Mouse (Mus musculus): Measurements from ENCODE around the gene Gm49416. TPM values are rescaled to one million over a fixed set of nuclear protein-coding genes. Genes with fewer than 3 reads are reported as not detected.

Gm49416 gene
- total RNA-seq, 4 experiments from 2014 or later, result 2.6 to 10.6 (median 6.0) TPM

DNA sequence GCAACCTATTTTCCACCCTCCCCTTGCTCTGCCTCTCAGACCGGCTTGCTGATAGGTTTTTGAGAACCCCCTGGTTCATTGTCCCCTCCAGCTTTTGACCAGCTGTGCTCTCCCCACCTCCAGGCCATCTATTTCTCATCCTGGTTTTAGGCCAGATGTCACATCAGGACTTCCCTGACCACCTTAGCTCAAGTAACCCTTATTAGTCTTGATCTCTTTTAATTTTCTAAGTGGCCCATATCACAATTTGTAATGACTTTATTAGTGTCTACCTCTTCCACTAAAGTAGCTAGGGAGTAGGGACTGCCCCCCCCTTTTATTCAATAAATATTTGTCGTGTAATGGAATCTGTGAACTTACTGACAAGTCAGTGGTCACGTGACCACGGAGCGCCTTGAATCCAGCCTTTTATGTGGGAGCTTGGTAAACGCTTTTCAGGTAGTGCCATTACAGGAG lies 32.1 kb downstream of the Gm49416 start:
- DNase-seq, result no peak

- DNase-seq, result no peak
Measured at GRCm38 (mm10) chr19:8921741-8922140, 33.0 kb downstream of the Gm49416 start.

GRCm38 (mm10) chr19:8926766-8927165 lies 38.0 kb downstream of the Gm49416 start:
- no peak for DNase-seq

DNA sequence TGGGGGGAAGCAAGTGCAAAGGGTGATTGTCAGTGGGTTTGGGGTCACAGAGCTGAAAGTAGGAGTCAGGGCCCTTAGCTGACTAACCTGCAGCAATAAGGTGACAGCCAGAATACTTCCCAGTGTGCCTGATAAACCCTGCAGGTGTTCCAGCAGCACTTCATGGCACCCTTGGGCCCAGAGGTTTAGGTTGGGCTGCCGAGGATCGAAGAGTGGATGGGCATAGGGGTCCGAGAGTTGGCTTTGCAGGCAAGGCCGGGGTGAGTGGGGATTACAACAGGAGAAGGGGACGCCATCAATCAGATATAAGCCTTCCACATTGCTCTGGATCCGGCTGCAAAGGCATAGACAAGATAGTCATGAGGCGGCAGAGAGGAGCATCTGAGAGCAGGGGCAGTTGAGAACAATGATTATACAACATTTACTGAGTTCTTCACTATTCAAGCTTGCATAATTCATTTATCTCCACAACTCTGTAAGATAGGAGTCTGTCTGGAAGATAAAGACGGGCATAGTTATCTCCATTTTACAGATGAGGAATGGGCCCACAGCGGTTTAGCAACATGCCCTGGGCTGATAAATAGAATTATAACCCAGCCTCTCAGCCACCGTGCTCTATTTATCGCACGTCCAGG lies 39.3 kb downstream of the Gm49416 start:
- no peak for DNase-seq

- DNase-seq, result peak; percentile 53
Measured at GRCm38 (mm10) chr19:8928689-8929223, 40.0 kb downstream of the Gm49416 start.

GRCm38 (mm10) chr19:8929224-8930088 lies 40.7 kb downstream of the Gm49416 start, which contains the start of the genes Rom1 and Eml3:
Gene Rom1, minus strand, starts transcription at chr19:8929356.
Gene Eml3, plus strand, starts transcription at chr19:8929552.
- DNase-seq, result peak; percentile 94

DNA sequence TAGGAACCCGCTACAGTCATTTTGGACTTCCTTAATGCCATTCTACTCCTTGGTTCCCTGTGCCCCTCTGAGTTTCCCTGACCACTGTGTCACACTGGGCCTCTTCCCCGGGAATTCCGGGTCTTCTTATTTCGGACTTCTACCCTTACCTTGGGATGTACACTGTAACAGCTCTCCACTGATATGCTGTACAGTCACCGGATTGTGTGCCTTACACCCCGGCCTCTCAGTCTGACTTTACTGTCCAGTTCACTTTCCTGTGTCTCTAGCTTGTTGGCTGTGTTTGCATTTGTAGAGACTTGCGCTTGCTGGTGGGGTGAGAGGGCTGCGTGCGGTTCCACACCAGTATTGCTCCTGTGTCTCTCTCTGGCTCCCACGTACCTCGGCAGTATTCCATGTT lies 41.4 kb downstream of the Gm49416 start:
- no peak for DNase-seq

GRCm38 (mm10) chr19:8930771-8931170 lies 42.0 kb downstream of the Gm49416 start:
- no peak for DNase-seq

GRCm38 (mm10) chr19:8936736-8937135 lies 48.0 kb downstream of the Gm49416 start:
- no peak for DNase-seq

DNA sequence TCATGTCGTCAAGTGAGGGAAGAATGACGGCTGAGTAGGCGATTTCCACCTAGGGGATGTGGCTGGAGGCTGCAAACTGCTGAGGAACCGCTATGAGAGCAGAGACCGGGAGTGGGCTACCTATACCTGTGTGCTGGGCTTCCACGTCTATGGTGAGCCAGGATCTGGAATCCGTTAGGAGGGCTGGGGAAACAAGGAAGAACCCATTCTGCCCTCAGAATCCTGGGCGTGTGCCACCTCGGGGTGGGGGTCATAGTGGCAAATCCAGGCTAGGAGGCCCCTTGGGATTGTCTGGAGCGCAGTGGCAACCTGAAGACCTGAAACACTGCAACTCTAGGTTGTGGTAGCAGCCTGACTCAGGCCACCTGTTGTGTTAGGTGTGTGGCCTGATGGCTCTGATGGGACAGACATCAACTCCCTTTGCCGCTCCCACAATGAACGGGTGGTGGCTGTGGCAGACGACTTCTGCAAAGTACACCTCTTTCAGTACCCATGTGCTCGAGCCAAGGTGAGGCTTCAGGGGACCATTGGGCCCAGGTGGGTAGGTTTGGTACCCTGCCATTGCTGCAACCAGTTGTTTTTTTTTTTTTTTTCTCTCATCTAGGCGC lies 51.9 kb downstream of the Gm49416 start:
- no peak for DNase-seq

- no peak for DNase-seq
Measured at GRCm38 (mm10) chr19:8941136-8941514, 52.4 kb downstream of the Gm49416 start.

- DNase-seq, result peak; percentile 93
Measured at GRCm38 (mm10) chr19:8941515-8942217, 52.9 kb downstream of the Gm49416 start, which contains the start of gene Mta2. Gene Mta2, plus strand, starts transcription at chr19:8941875.

DNA sequence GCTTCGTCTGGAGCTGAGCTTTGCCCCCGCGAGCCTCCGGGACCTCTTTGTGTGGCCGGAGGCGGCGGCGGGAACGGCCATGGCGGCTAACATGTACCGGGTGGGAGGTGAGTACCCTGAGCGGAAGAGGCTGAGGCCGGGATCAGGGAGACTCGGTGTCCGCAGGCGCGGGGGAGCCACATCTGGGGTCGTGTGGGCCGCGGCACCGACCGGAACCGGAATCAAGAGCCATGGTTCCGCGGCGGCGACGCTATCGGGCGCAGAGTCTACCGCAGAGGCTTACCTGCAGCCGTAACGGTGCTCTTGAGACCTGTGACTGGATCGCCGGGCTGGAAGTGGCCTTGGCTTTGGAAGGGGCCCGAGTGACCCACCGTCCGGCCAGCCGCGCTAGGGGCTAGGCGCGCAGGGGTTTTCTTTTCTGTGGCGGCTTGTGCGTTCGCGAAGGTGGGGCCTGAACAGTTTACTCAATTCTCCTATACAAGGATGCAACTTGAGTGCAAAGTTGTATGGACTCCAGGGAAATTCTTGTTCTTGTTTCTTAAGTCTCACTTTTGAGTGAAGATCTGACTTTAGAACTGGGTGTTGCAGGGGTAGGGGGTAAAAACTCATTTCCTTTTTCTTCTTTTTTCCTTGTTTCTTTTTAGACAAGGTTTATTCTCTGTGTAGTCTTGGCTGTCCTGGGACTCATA lies 53.7 kb downstream of the Gm49416 start:
- no peak for DNase-seq

GRCm38 (mm10) chr19:8943047-8943446 lies 54.3 kb downstream of the Gm49416 start:
- no peak for DNase-seq

- no peak for DNase-seq
Measured at GRCm38 (mm10) chr19:8944062-8944461, 55.3 kb downstream of the Gm49416 start.

- DNase-seq, result peak; percentile 70
Measured at GRCm38 (mm10) chr19:8944750-8945149, 56.0 kb downstream of the Gm49416 start.

Small RNA genes within 50 kb of the gene (microRNA-seq; reads per million reads assigned to microRNA genes)
- 0.17 to 0.35 reads per million in 2 experiments for gene Mir5136

Other genes starting within 250 kb of the Gm49416 start
- gene Chrm1, start 225.1 kb upstream of the Gm49416 start, total RNA-seq (2022), result 1 to 10 TPM; 1.2 to 2.6 (median 1.8) TPM
- 100 to 1,000 TPM; 210 to 266 (median 246) TPM for gene Slc3a2, start 165.6 kb upstream of the Gm49416 start, total RNA-seq (2022)
- 10 to 100 TPM; 49.1 to 60.4 (median 53.3) TPM for gene Wdr74, start 153.1 kb upstream of the Gm49416 start, total RNA-seq (2022)
- gene 1700092M07Rik, start 148.2 kb upstream of the Gm49416 start, total RNA-seq (2022), result 1 to 10 TPM in 3 of 4 experiments, under 1 TPM in 1; 0.64 to 4.4 (median 1.8) TPM
- gene Stx5a, start 147.5 kb upstream of the Gm49416 start, total RNA-seq (2022), result 100 to 1,000 TPM in 3 of 4 experiments, 10 to 100 TPM in 1; 90.9 to 138 (median 118) TPM
- gene Nxf1, start 131.9 kb upstream of the Gm49416 start, total RNA-seq (2022), result 100 to 1,000 TPM; 102 to 164 (median 148) TPM
- 100 to 1,000 TPM; 111 to 137 (median 123) TPM for gene Tmem223, start 117.9 kb upstream of the Gm49416 start, total RNA-seq (2022)
- gene Tmem179b, start 114.5 kb upstream of the Gm49416 start, total RNA-seq (2022), result 10 to 100 TPM; 54.8 to 73.9 (median 63.9) TPM
- gene Taf6l, start 102.5 kb upstream of the Gm49416 start, total RNA-seq (2022), result 10 to 100 TPM; 16.6 to 26.8 (median 21.0) TPM
- 100 to 1,000 TPM in 2 of 4 experiments, 10 to 100 TPM in 2; 86.0 to 106 (median 102) TPM for gene Polr2g, start 90.3 kb upstream of the Gm49416 start, total RNA-seq (2022)
- gene Zbtb3, start 86.4 kb upstream of the Gm49416 start, total RNA-seq (2022), result 1 to 10 TPM; 2.5 to 4.9 (median 3.5) TPM
- 10 to 100 TPM; 27.4 to 40.5 (median 35.9) TPM for gene Ttc9c, start 69.6 kb upstream of the Gm49416 start, total RNA-seq (2022)
- 10 to 100 TPM; 66.4 to 84.4 (median 73.9) TPM for gene Hnrnpul2, start 68.9 kb upstream of the Gm49416 start, total RNA-seq (2022)
- gene AC129217.1, start 59.2 kb upstream of the Gm49416 start, total RNA-seq (2022), result not detected
- 100 to 1,000 TPM in 3 of 4 experiments, 10 to 100 TPM in 1; 96.6 to 137 (median 126) TPM for gene Bscl2, start 51.5 kb upstream of the Gm49416 start, total RNA-seq (2022)
- 1 to 10 TPM; 4.7 to 9.8 (median 8.7) TPM for gene Gng3, start 49.7 kb upstream of the Gm49416 start, total RNA-seq (2022)
- 1 to 10 TPM; 2.6 to 4.5 (median 3.3) TPM for gene Lrrn4cl, start 38.2 kb upstream of the Gm49416 start, total RNA-seq (2022)
- gene Ubxn1, start 17.4 kb upstream of the Gm49416 start, total RNA-seq (2022), result 100 to 1,000 TPM; 203 to 231 (median 218) TPM
- 10 to 100 TPM; 53.2 to 91.0 (median 63.1) TPM for gene Uqcc3, start 8.0 kb upstream of the Gm49416 start, total RNA-seq (2022)
- gene Lbhd1, start 5.2 kb upstream of the Gm49416 start, total RNA-seq (2022), result 10 to 100 TPM in 3 of 4 experiments, 1 to 10 TPM in 1; 9.6 to 22.4 (median 14.5) TPM
- gene Gm49403, start 5.0 kb upstream of the Gm49416 start, total RNA-seq (2022), result not detected
- gene 1810009A15Rik, start 73 bp upstream of the Gm49416 start, total RNA-seq (2022), result 10 to 100 TPM; 32.6 to 54.7 (median 45.3) TPM
- gene Ints5, start 4.1 kb downstream of the Gm49416 start, total RNA-seq (2022), result 10 to 100 TPM; 22.9 to 27.8 (median 25.0) TPM
- 100 to 1,000 TPM; 204 to 232 (median 222) TPM for gene Ganab, start 9.1 kb downstream of the Gm49416 start, total RNA-seq (2022)
- 10 to 100 TPM; 61.3 to 72.9 (median 70.0) TPM for gene B3gat3, start 31.4 kb downstream of the Gm49416 start, total RNA-seq (2022)
- gene Rom1, start 40.4 kb downstream of the Gm49416 start, total RNA-seq (2022), result 10 to 100 TPM; 51.9 to 73.5 (median 54.9) TPM
- 10 to 100 TPM; 57.9 to 87.6 (median 79.6) TPM for gene Eml3, start 40.6 kb downstream of the Gm49416 start, total RNA-seq (2022)
- gene Mta2, start 52.9 kb downstream of the Gm49416 start, total RNA-seq (2022), result 100 to 1,000 TPM in 2 of 4 experiments, 10 to 100 TPM in 2; 83.4 to 133 (median 102) TPM
- 10 to 100 TPM; 22.9 to 31.9 (median 26.8) TPM for gene Tut1, start 64.9 kb downstream of the Gm49416 start, total RNA-seq (2022)
- 100 to 1,000 TPM; 306 to 355 (median 328) TPM for gene Eef1g, start 78.1 kb downstream of the Gm49416 start, total RNA-seq (2022)
- 100 to 1,000 TPM; 122 to 227 (median 158) TPM for gene Ahnak, start 100.4 kb downstream of the Gm49416 start, total RNA-seq (2022)
- gene Scgb1a1, start 199.0 kb downstream of the Gm49416 start, total RNA-seq (2022), result under 1 TPM in 1 of 4 experiments, not detected in 3; 0.73 TPM
- gene Asrgl1, start 246.7 kb downstream of the Gm49416 start, total RNA-seq (2022), result 10 to 100 TPM; 12.7 to 21.8 (median 15.5) TPM